Mouse (Mus musculus): ENCODE results near the gene Plxdc1.
A peak's percentile ranks its signal among the peaks of the same experiment; 100 is the strongest.

The Plxdc1 gene

DNA sequence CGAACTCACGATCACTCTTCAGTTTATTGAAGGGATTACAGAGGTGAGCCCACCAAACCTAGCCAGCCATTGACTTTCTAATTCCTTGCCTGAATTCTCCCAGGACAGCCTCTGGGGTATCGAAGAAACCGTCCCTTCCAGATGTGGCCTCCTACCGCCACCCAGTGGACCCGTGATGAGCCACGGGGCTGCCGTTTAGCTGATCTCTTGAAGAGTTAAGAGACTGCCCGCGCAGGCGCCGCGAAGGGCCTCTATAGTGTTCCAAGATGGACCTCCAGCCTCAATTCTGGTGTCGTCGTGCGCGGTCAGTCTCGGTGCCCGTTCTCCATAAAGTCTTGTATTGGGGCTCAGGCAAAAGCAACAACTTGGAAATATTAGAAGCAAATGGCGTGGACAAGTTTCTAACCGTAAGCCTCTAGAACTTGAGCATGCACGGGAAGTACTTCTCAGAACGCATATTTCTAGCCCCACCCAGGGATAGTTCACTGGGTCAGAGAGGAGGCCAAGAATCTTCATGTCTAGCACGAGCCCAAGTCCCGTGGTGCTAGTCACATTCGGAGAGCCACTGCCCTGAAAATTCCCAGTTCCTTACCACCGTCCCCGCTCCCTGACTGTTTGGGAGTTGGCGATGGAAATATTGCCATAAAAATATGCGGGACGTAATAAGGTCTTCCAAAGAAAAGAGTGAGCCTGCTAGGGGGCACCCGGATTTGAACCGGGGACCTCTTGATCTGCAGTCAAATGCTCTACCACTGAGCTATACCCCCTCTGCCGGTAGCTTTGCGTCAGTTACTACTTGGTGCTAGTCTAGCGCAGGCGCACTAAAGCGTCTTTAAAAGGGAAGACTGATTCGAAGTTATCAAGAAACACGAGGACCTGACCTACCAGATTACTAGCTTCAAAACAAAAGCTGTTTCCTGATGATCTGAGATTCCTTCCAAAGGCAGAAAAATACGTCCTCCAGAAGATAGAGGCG lies 1.6 kb upstream of the Plxdc1 start:
- peak; percentile 94 for DNase-seq (ENCODE audit: low spot score)

DNA sequence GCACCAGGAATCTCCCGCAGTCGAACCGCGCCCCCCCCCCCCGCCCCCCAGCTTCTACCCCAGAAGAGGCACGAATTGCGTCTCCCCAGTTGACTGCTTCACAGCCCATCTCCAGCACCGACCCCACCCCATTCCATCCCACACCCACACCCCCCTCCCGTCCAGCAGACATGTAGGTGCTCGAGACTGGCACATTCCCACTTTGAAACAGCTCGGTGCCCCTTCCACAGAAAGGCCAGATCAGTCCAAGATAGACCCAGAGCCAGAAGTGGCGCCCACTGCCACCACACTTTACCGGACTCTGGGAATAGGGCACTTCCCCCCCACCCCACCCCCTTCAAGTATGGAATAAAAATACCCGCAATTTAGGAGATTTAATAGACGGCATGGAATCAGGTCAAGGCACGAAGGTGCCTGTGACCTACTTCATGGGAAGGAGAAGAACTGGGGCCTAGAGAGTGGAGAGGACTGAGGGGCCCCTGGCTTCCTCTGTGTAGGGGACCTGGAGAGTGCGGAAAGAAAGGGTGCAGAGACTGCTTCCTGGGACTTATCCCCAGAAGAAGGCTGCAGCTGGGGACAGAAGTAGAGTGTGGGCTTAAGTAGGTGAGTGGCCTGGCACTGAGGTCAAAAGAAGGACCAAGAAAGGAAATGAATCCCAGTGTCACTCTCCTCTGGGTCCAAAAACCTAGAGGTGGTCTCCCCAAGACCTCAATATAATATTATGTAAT lies 658 bp upstream of the Plxdc1 start:
- no peak for DNase-seq (ENCODE audit: low spot score)

DNA sequence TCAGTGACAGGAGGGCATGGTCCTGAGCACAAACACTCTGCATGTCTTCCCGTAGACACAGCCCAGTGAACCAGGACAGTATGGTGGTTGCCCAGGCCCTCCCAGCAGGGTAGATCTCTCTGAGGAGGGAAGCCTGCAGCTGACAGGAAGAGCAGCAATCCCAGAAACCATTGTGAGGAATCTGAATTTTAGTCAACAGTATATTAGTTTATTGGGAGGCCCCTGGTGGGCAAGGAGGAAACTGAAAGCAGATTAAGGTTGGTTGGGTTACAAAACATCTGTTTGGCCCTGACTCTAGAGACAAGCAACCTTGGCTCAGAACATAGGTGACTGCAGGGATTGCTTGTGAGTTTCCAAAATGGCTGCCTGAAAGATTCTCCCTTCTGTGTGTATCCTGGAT lies 2.3 kb downstream of the Plxdc1 start:
- DNase-seq (ENCODE audit: low spot score): no peak

GRCm38 (mm10) chr11:97983506-97983905 lies 2.7 kb downstream of the Plxdc1 start:
- DNase-seq (ENCODE audit: low spot score): no peak

DNA sequence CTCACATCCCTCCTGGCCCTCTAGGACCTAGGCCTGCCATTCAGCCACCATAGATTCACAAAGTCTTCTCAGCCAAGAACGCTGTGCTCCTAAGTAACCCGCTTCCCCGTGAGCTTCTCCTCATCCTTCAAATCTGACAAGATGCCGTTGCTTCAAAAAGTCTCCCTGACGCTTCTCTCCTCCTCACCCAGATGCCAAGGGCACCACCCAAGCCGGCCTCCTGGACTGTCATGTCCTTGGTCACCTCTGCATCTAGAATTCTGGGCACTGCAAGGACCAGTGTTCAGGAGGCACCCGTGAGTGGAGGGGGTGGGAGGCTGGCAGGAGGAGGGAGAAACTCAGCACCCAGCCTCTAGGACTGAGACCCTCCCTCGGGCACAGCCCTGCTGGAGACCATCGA lies 3.5 kb downstream of the Plxdc1 start:
- DNase-seq (ENCODE audit: low spot score): no peak

- no peak for DNase-seq (ENCODE audit: low spot score)
These were observed 5.7 kb downstream of the Plxdc1 start for GRCm38 (mm10) chr11:97980531-97980966.

DNA sequence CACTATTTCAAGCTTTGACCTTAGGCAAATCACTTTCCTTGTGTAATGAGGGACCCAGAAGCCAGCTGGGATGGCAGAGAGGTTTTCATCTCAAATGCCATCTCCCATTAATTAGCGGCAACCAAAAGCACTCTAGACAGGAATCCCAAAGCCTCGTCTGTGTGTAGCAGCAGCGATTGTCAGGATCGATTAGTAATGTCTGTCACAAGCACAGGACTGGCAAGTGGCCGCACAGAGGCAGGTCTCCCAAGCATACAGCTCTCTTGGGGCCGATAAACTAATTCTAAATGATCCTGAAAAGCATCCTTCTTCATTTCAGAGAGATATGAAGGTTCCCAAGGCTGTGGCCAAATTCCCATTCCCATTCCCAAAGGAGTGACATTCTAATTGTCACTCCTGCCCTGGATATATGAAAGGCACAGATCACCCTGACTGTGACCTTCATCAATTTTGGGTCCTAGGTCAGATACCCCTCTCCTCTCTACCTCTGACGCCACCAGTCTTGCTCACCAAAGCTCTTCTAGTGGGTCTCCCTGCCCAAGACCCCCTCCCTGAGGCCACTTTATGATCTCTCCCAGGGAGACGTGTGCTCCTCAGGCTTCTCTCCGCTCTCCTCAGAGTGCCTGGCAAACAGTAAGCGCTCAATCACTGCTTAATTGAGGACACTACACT lies 6.3 kb downstream of the Plxdc1 start:
- no peak for DNase-seq (ENCODE audit: low spot score)

DNA sequence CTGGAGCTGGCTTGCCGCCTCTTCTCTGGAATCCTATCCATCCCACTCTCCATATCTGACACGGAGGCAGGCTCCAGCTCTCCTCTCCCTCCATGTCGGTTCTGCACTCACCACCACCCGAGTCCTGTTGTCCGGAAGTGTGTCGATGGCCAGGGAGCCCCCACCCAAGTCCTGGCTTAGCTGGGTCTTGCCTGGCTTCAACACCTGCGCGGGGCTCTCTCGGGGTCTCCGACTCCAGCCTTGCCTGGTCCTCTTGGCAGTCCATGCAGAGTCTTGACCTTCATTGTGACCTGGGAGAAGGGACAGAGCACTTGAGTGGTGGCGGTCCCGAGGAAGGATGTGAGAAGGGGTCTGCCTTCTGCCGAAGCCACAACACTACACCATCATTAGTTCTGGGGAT lies 7.9 kb downstream of the Plxdc1 start:
- no peak for DNase-seq (ENCODE audit: low spot score)

DNA sequence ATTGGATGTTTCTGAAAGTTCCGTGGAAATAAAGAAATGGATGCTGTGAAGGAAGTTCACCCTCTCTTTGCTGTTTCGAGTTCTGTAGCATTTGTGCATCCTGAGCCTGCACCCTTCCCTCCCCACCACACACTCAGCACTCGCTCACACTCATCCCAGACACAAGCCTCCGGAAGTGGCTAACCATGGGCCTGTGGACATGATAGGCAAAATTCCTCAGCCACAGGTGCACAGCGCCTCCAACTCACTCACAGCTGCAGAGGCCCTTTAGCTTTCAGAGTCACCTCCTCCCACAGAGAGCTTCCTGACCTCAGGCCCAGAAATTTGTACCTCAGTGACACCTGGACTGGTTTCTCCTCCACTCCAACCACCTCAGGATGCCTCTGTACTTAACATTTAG lies 8.4 kb downstream of the Plxdc1 start:
- no peak for DNase-seq (ENCODE audit: low spot score)

DNA sequence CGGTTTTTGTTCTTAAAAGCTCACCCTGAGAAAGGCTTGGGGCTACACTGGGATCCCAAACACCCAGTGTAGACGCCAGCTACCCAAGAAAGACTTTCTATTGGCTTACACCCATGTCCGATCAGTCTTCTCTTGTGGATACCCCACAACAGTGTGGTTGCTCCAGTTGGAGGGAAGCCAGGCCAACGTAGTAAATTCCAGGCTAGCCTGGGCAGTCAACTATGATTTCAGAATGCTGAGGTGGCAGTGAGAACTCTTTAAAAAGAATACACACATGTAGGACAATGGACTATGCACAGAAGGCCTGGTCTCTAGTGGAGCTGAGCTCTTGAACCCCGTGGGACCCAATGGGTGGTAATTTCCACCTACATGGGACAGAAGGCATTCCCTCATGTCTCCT lies 11.5 kb downstream of the Plxdc1 start:
- no peak for DNase-seq (ENCODE audit: low spot score)

- no peak for DNase-seq (ENCODE audit: low spot score)
These were observed 12.1 kb downstream of the Plxdc1 start for GRCm38 (mm10) chr11:97974141-97974540.

- no peak for DNase-seq (ENCODE audit: low spot score)
These were observed 13.8 kb downstream of the Plxdc1 start for GRCm38 (mm10) chr11:97972434-97972833.

GRCm38 (mm10) chr11:97971232-97971631 lies 15.0 kb downstream of the Plxdc1 start:
- no peak for DNase-seq (ENCODE audit: low spot score)

GRCm38 (mm10) chr11:97970771-97971170 lies 15.5 kb downstream of the Plxdc1 start:
- DNase-seq (ENCODE audit: low spot score): no peak

- no peak for DNase-seq (ENCODE audit: low spot score)
These were observed 17.9 kb downstream of the Plxdc1 start for GRCm38 (mm10) chr11:97968385-97968784.

DNA sequence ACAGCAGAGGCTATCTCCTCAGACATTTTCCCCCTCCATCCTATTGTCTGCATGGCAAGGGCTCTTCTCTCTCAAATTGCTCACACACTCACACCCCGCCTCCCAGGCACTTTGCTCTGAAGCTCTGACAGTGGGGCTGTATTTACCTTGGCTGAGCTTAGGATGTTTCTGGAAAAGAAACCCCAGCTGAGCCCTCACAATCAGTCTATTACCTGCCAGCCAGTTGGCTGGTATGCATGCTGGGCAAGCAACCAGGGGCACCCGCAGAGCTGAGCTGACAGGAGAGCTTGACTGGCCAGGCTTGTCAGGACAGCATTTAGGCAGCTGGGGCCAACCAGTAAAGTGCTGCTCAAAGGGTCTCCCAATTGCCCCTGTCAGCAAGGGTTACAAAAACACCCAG lies 19.1 kb downstream of the Plxdc1 start:
- DNase-seq (ENCODE audit: low spot score): no peak

DNA sequence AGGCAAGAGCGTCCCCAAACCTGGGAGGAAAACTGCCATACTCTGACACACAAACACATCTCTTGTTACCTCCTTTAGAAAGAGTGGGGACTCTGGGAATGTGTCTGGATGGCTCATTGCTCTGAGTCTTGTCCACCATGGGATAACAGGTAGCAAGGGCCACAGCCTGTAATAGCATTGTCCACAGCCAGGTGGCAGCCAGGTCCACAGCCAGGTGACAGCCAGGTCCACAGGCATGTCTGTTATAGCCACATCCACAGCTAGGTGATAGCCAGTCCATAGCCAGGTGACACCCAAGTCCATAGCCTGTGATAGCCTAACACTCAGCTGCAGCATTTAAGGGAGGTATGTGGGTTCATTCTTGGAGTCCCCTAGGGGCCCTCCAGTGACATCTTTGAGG lies 25.3 kb downstream of the Plxdc1 start:
- DNase-seq (ENCODE audit: low spot score): peak; percentile 9

DNA sequence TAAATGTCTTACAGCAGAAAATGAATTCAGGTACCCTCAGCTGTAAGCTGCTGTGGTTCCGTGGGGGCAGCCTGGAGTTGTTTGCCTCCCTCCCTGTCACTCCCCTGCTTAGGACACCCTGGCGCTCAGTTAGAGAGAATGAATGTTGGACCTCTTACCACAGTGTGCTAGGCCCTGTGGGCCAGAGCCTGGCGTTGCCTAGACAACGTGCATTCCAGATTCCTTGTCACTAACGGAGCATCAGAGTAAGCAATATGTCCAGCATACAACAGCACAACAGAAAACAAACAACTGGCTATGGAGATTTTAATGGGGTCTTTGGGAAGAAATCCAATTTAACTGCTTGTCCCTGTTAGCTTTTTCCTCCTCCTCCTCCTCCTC lies 27.0 kb downstream of the Plxdc1 start:
- DNase-seq (ENCODE audit: low spot score): no peak

- DNase-seq (ENCODE audit: low spot score): no peak
These were observed 27.5 kb downstream of the Plxdc1 start for GRCm38 (mm10) chr11:97958641-97959299.

DNA sequence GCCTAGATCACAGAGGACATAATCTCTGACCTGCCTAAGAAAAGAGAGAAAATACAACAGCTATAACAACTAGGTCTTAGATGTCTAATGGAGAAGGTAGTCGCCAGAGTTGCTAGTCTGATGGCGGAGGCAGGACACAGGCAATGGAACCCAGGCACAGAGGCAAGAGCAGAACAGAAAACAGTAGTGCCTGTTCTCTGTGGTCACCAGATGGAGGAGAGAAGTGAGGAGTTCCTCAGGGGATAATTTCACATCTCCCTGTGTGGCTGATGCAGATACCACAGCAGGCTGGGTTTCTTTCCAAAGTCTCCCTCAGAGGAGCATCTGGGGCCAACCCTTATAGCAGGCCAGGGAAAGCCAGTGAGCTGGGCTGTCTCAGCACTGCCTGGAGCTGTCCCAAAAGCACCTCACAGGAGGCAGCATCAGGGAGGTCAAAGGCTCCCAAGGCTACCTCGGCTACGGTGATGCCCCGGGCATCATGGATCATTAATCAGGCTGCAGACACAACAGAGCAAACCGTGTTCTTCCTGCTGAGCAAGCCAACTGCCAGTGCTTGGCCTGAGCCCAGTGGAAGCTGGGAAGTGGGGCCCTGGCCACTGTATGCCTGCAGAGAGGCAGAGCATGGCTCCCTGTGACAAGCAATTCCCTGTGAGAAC lies 29.2 kb downstream of the Plxdc1 start:
- no peak for DNase-seq (ENCODE audit: low spot score)

DNA sequence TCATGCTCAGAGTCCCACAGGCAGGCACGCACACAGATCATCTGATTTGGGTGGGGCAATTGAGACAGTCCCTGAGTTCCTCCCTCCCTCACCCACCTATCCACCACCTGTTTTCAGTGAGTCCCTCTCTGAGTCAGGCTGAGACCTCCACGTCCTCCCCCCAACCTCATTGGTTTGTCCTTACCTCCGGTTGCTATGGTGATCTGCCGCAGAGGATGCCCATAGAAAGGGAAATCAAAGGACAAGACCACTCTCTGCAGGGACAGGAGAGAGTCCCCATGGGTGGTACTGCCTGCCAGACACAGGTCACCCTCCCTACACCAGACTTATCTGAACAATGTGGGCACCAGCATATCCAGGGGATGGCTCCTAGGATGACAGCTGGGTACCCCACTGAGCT lies 30.3 kb downstream of the Plxdc1 start:
- no peak for DNase-seq (ENCODE audit: low spot score)

Measured in T-cell, adult 2 months (primary cell).